Mouse (Mus musculus): Measurements from ENCODE around the gene Dis3l.

DNA sequence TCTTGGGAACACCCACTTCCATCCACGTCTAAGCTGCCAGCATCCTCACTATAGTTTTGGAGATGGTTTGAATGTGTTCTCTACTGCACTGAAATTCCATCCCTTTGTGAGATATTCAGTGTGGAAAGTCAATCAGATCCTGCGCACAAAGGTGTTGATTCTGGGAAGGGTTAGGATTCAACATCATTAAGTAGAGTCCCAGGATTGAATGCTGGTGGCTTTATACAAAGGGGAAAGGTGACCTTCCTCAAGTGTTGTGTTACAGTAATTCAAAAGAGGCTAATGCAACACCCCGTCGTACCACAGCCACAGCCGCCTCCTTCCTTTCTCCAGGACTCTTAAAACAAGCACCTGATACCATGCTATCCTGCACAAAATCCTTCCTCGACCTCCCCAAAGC, 5.3 kb downstream of the Dis3l start:
- TF ChIP-seq CTCF (conservative IDR thresholded peaks at IDR 0.05; ENCODE audit: insufficient read depth, insufficient read length, low read depth, low read length) (no peak), POLR2A (IDR thresholded peaks at IDR 0.05; ENCODE audit: low read depth, low read length) (no peak)
